Mouse (Mus musculus) ovary, postnatal 10 days (tissue): ENCODE data around the gene Exosc1.
"Not testable (repeated sequence)": the region's sequence is repeated elsewhere in the genome, so short reads cannot be mapped to it uniquely, and the experiment has no call there.

Experiments
- DNase-seq: peaks from one replicate; pipeline ENCODE4 v3.0.0; 2022; ENCODE audit warnings: low spot score

Exosc1 gene

GRCm38 (mm10) chr19:41933179-41934086 is at the start of gene Exosc1, which contains the start of gene Zdhhc16:
Gene Exosc1, minus strand, starts transcription at chr19:41933423.
Gene Zdhhc16, plus strand, starts transcription at chr19:41933480.
- DNase-seq: peak; percentile 93

- no peak for DNase-seq
Measured at GRCm38 (mm10) chr19:41982791-41983150, 49.5 kb upstream of the Exosc1 start.

GRCm38 (mm10) chr19:41981931-41982790 is 48.9 kb upstream of the Exosc1 start:
- DNase-seq: peak; percentile 38

GRCm38 (mm10) chr19:41981595-41981927 is 48.3 kb upstream of the Exosc1 start, which contains the start of gene Ubtd1:
Gene Ubtd1, plus strand, starts transcription at chr19:41981763.
- no peak for DNase-seq

- DNase-seq: peak; percentile 94
Measured at GRCm38 (mm10) chr19:41980819-41981594, 47.8 kb upstream of the Exosc1 start, which contains the start of gene Mms19. Gene Mms19, minus strand, starts transcription at chr19:41981157.

GRCm38 (mm10) chr19:41980422-41980818 is 47.2 kb upstream of the Exosc1 start:
- DNase-seq: peak; percentile 20

- DNase-seq: no peak
Measured at GRCm38 (mm10) chr19:41973891-41974794, 40.9 kb upstream of the Exosc1 start.

- DNase-seq: no peak
Measured at GRCm38 (mm10) chr19:41969618-41970017, 36.4 kb upstream of the Exosc1 start.

GRCm38 (mm10) chr19:41953574-41953973 is 20.4 kb upstream of the Exosc1 start:
- no peak for DNase-seq

- DNase-seq: no peak
Measured at GRCm38 (mm10) chr19:41952287-41952686, 19.1 kb upstream of the Exosc1 start.

- DNase-seq: no peak
Measured at GRCm38 (mm10) chr19:41943841-41944240, 10.6 kb upstream of the Exosc1 start.

- DNase-seq: no peak
Measured at GRCm38 (mm10) chr19:41938539-41938938, 5.3 kb upstream of the Exosc1 start.

GRCm38 (mm10) chr19:41935921-41936320 is 2.7 kb upstream of the Exosc1 start:
- no peak for DNase-seq

- no peak for DNase-seq
Measured at GRCm38 (mm10) chr19:41934124-41934523, 901 bp upstream of the Exosc1 start.

- no peak for DNase-seq
Measured at GRCm38 (mm10) chr19:41932686-41933085, 537 bp downstream of the Exosc1 start.

GRCm38 (mm10) chr19:41920412-41921067 is 12.7 kb downstream of the Exosc1 start:
- no peak for DNase-seq

GRCm38 (mm10) chr19:41919471-41919870 is 13.8 kb downstream of the Exosc1 start:
- no peak for DNase-seq

- DNase-seq: no peak
Measured at GRCm38 (mm10) chr19:41916853-41917252, 16.4 kb downstream of the Exosc1 start.

GRCm38 (mm10) chr19:41915294-41915693 is 17.9 kb downstream of the Exosc1 start:
- DNase-seq: no peak

- DNase-seq: not testable (repeated sequence)
Measured at GRCm38 (mm10) chr19:41914592-41914882, 18.7 kb downstream of the Exosc1 start.
